Mouse (Mus musculus): Measurements from ENCODE around the gene Tsg101. TPM values are rescaled to one million over a fixed set of nuclear protein-coding genes. Genes with fewer than 3 reads are reported as not detected.

Tsg101 gene
- polyA plus RNA-seq, 1 experiment from 2014 or later = 205 TPM

- ATAC-seq (replicated peaks; ENCODE audit: insufficient number of reproducible peaks, low FRiP score, low TSS enrichment) = no peak
- Histone ChIP-seq H3K4me2 (no peak overlapping the region), H3K36me3 (ENCODE audit: control insufficient read depth, insufficient read depth, low read length) (peaks cover 12% of the 10 kb centered on the region), H3K9ac (ENCODE audit: low read depth, low read length) (no peak overlapping the region), H3K4me3 (ENCODE audit: low read depth, low read length) (no peak overlapping the region), H3K27me3 (ENCODE audit: control insufficient read depth, insufficient read depth, low read length) (no peaks in the 10 kb centered on the region), H3K9me3 (replicated peaks; ENCODE audit: control insufficient read depth, low read length) (no peaks in the 10 kb centered on the region), H3K4me1 (ENCODE audit: control insufficient read depth, insufficient read depth, low read length) (no peaks in the 10 kb centered on the region), H3K27ac (ENCODE audit: low read depth, low read length) (no peak overlapping the region)
- WGBS (ENCODE audit: insufficient replicate concordance) = 79% methylated on average over 8 of the region's 8 CpGs
Observed at GRCm38 (mm10) chr7:46934788-46935187, 15.0 kb upstream of the Tsg101 start.

GRCm38 (mm10) chr7:46931370-46931769, 11.6 kb upstream of the Tsg101 start:
- no peaks in the 10 kb centered on the region for H3K4me1 ChIP-seq (ENCODE audit: control insufficient read depth, insufficient read depth, low read length)
- 94% methylated on average over 3 of the region's 3 CpGs for WGBS (ENCODE audit: insufficient replicate concordance)
- no peak overlapping the region for H3K4me2 ChIP-seq
- no peak overlapping the region for H3K9ac ChIP-seq (ENCODE audit: low read depth, low read length)
- H3K27me3 ChIP-seq (ENCODE audit: control insufficient read depth, insufficient read depth, low read length) = no peaks in the 10 kb centered on the region
- ATAC-seq (replicated peaks; ENCODE audit: insufficient number of reproducible peaks, low FRiP score, low TSS enrichment) = no peak
- H3K9me3 ChIP-seq (replicated peaks; ENCODE audit: control insufficient read depth, low read length) = no peaks in the 10 kb centered on the region
- H3K36me3 ChIP-seq (ENCODE audit: control insufficient read depth, insufficient read depth, low read length) = peaks cover 12% of the 10 kb centered on the region
- no peak overlapping the region for H3K27ac ChIP-seq (ENCODE audit: low read depth, low read length)
- no peak overlapping the region for H3K4me3 ChIP-seq (ENCODE audit: low read depth, low read length)

- H3K4me2 ChIP-seq = no peak overlapping the region
- 95% methylated on average over 5 of the region's 5 CpGs for WGBS (ENCODE audit: insufficient replicate concordance)
- H3K27ac ChIP-seq (ENCODE audit: low read depth, low read length) = no peak overlapping the region
- no peaks in the 10 kb centered on the region for H3K27me3 ChIP-seq (ENCODE audit: control insufficient read depth, insufficient read depth, low read length)
- H3K9me3 ChIP-seq (replicated peaks; ENCODE audit: control insufficient read depth, low read length) = no peaks in the 10 kb centered on the region
- no peaks in the 10 kb centered on the region for H3K4me1 ChIP-seq (ENCODE audit: control insufficient read depth, insufficient read depth, low read length)
- peaks cover 10% of the 10 kb centered on the region for H3K36me3 ChIP-seq (ENCODE audit: control insufficient read depth, insufficient read depth, low read length)
- no peak for ATAC-seq (replicated peaks; ENCODE audit: insufficient number of reproducible peaks, low FRiP score, low TSS enrichment)
- no peak overlapping the region for H3K4me3 ChIP-seq (ENCODE audit: low read depth, low read length)
- no peak overlapping the region for H3K9ac ChIP-seq (ENCODE audit: low read depth, low read length)
Observed at GRCm38 (mm10) chr7:46928291-46928690, 8.5 kb upstream of the Tsg101 start.

- no peaks in the 10 kb centered on the region for H3K27me3 ChIP-seq (ENCODE audit: control insufficient read depth, insufficient read depth, low read length)
- no peaks in the 10 kb centered on the region for H3K9me3 ChIP-seq (replicated peaks; ENCODE audit: control insufficient read depth, low read length)
- H3K4me2 ChIP-seq = no peak overlapping the region
- H3K27ac ChIP-seq (ENCODE audit: low read depth, low read length) = no peak overlapping the region
- 80% methylated on average over 4 of the region's 4 CpGs for WGBS (ENCODE audit: insufficient replicate concordance)
- ATAC-seq (replicated peaks; ENCODE audit: insufficient number of reproducible peaks, low FRiP score, low TSS enrichment) = no peak
- peaks cover 15% of the 10 kb centered on the region; the same call in 1 of the 2 replicates for H3K4me1 ChIP-seq (ENCODE audit: control insufficient read depth, insufficient read depth, low read length)
- H3K4me3 ChIP-seq (ENCODE audit: low read depth, low read length) = no peak overlapping the region
- H3K9ac ChIP-seq (ENCODE audit: low read depth, low read length) = no peak overlapping the region
- H3K36me3 ChIP-seq (ENCODE audit: control insufficient read depth, insufficient read depth, low read length) = no peaks in the 10 kb centered on the region
Observed at GRCm38 (mm10) chr7:46922075-46922474, 2.3 kb upstream of the Tsg101 start.

- Histone ChIP-seq H3K9me3 (replicated peaks; ENCODE audit: control insufficient read depth, low read length) (no peaks in the 10 kb centered on the region), H3K27me3 (ENCODE audit: control insufficient read depth, insufficient read depth, low read length) (no peaks in the 10 kb centered on the region), H3K36me3 (ENCODE audit: control insufficient read depth, insufficient read depth, low read length) (no peaks in the 10 kb centered on the region), H3K4me1 (ENCODE audit: control insufficient read depth, insufficient read depth, low read length) (peaks cover 16% of the 10 kb centered on the region; the same call in 1 of the 2 replicates), H3K9ac (ENCODE audit: low read depth, low read length) (peak overlapping the region; percentile 92), H3K4me2 (peak overlapping the region; percentile 71), H3K27ac (ENCODE audit: low read depth, low read length) (peak overlapping the region; percentile 96), H3K4me3 (ENCODE audit: low read depth, low read length) (peak overlapping the region; percentile 82)
- WGBS (ENCODE audit: insufficient replicate concordance) = 11% methylated on average over 13 of the region's 13 CpGs
- ATAC-seq (replicated peaks; ENCODE audit: insufficient number of reproducible peaks, low FRiP score, low TSS enrichment) = no peak
Observed at GRCm38 (mm10) chr7:46918678-46919371, 944 bp downstream of the Tsg101 start.

- H3K4me2 ChIP-seq = no peak overlapping the region
- H3K27me3 ChIP-seq (ENCODE audit: control insufficient read depth, insufficient read depth, low read length) = no peaks in the 10 kb centered on the region
- WGBS (ENCODE audit: insufficient replicate concordance) = 84% methylated on average over 3 of the region's 3 CpGs
- peaks cover 16% of the 10 kb centered on the region; the same call in 1 of the 2 replicates for H3K4me1 ChIP-seq (ENCODE audit: control insufficient read depth, insufficient read depth, low read length)
- no peak overlapping the region for H3K4me3 ChIP-seq (ENCODE audit: low read depth, low read length)
- no peak for ATAC-seq (replicated peaks; ENCODE audit: insufficient number of reproducible peaks, low FRiP score, low TSS enrichment)
- H3K27ac ChIP-seq (ENCODE audit: low read depth, low read length) = no peak overlapping the region
- H3K9me3 ChIP-seq (replicated peaks; ENCODE audit: control insufficient read depth, low read length) = no peaks in the 10 kb centered on the region
- H3K9ac ChIP-seq (ENCODE audit: low read depth, low read length) = no peak overlapping the region
- H3K36me3 ChIP-seq (ENCODE audit: control insufficient read depth, insufficient read depth, low read length) = peaks cover 10% of the 10 kb centered on the region
Observed at GRCm38 (mm10) chr7:46916376-46916775, 3.4 kb downstream of the Tsg101 start.

- Histone ChIP-seq H3K27me3 (ENCODE audit: control insufficient read depth, insufficient read depth, low read length) (no peaks in the 10 kb centered on the region), H3K4me2 (no peak overlapping the region), H3K4me3 (ENCODE audit: low read depth, low read length) (no peak overlapping the region), H3K4me1 (ENCODE audit: control insufficient read depth, insufficient read depth, low read length) (no peaks in the 10 kb centered on the region), H3K36me3 (ENCODE audit: control insufficient read depth, insufficient read depth, low read length) (peaks cover 33% of the 10 kb centered on the region), H3K27ac (ENCODE audit: low read depth, low read length) (no peak overlapping the region), H3K9me3 (replicated peaks; ENCODE audit: control insufficient read depth, low read length) (no peaks in the 10 kb centered on the region), H3K9ac (ENCODE audit: low read depth, low read length) (no peak overlapping the region)
- 94% methylated on average over 3 of the region's 3 CpGs for WGBS (ENCODE audit: insufficient replicate concordance)
- ATAC-seq (replicated peaks; ENCODE audit: insufficient number of reproducible peaks, low FRiP score, low TSS enrichment) = no peak
Observed at GRCm38 (mm10) chr7:46911250-46911649, 8.5 kb downstream of the Tsg101 start.

GRCm38 (mm10) chr7:46899343-46899742, 20.4 kb downstream of the Tsg101 start:
- Histone ChIP-seq H3K9me3 (replicated peaks; ENCODE audit: control insufficient read depth, low read length) (no peaks in the 10 kb centered on the region), H3K4me2 (no peak overlapping the region), H3K27ac (ENCODE audit: low read depth, low read length) (no peak overlapping the region), H3K9ac (ENCODE audit: low read depth, low read length) (no peak overlapping the region), H3K36me3 (ENCODE audit: control insufficient read depth, insufficient read depth, low read length) (peaks cover 27% of the 10 kb centered on the region), H3K27me3 (ENCODE audit: control insufficient read depth, insufficient read depth, low read length) (no peaks in the 10 kb centered on the region), H3K4me3 (ENCODE audit: low read depth, low read length) (no peak overlapping the region), H3K4me1 (ENCODE audit: control insufficient read depth, insufficient read depth, low read length) (no peaks in the 10 kb centered on the region)
- ATAC-seq (replicated peaks; ENCODE audit: insufficient number of reproducible peaks, low FRiP score, low TSS enrichment) = no peak
- WGBS (ENCODE audit: insufficient replicate concordance) = 77% methylated on average over 3 of the region's 3 CpGs

GRCm38 (mm10) chr7:46895511-46895910, 24.3 kb downstream of the Tsg101 start:
- Histone ChIP-seq H3K27ac (ENCODE audit: low read depth, low read length) (no peak overlapping the region), H3K4me1 (ENCODE audit: control insufficient read depth, insufficient read depth, low read length) (no peaks in the 10 kb centered on the region), H3K9ac (ENCODE audit: low read depth, low read length) (no peak overlapping the region), H3K4me2 (no peak overlapping the region), H3K36me3 (ENCODE audit: control insufficient read depth, insufficient read depth, low read length) (peaks cover 48% of the 10 kb centered on the region), H3K27me3 (ENCODE audit: control insufficient read depth, insufficient read depth, low read length) (no peaks in the 10 kb centered on the region), H3K9me3 (replicated peaks; ENCODE audit: control insufficient read depth, low read length) (no peaks in the 10 kb centered on the region), H3K4me3 (ENCODE audit: low read depth, low read length) (no peak overlapping the region)
- no peak for ATAC-seq (replicated peaks; ENCODE audit: insufficient number of reproducible peaks, low FRiP score, low TSS enrichment)
- WGBS (ENCODE audit: insufficient replicate concordance) = 85% methylated on average over 3 of the region's 3 CpGs

Measured in heart, embryonic 11.5 days (tissue).